ENCODE assay signal across 8 mouse cellular contexts in the genomic region with DNA sequence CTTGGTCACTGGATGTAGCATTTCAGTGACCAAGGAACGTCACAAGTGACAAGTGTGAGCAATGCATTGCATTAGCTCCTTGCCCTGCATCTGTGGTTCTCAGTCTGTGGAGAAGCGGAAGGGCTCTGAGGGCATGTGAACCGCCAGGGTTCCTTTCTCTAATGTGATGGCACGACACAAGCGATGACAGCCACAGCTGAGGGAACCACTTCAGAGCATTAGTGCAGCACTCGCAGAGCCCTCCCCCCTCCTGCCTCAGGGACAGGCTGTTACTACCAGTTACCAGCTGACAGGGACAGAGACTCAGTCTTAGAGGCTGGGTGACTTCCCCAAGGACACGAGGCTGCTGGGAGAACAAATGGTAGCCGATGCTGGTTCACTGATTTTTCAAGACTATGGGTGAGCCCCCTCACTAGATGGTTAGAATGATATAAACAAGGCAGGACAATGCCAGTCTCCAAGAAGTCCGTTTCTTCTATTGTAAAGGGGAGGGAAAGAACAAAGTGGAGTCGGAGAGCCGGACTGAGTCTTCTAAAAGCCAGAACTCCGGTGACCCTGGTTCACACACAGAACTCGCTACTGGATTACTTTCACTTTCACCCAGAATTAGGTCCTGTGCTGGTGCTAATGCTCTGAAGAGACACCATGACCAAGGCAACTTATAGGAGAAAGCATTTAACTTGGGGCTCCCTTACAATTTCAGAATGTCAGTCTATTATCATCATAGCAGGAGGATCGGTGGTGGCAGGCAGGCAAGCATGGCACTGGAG. TPM values are rescaled to one million over a fixed set of nuclear protein-coding genes. Genes with fewer than 3 reads are reported as not detected.
DNase-seq lines count a peak whose midpoint lies in the region; ATAC-seq lines count a peak whose summit lies in the region.

No protein-coding gene starts in this region.

- H3K9ac ChIP-seq in liver, embryonic 11.5 days (ENCODE audit: low read depth, low read length) = no peak overlapping the region
- H3K9ac ChIP-seq in midbrain, embryonic 14.5 days (replicated peaks; ENCODE audit: low read length) = 0 out of 2 replicates have a peak overlapping the region, but pooled peaks have one; percentile 17
- H3K9ac ChIP-seq in stomach, embryonic 15.5 days = no peak overlapping the region

- H3K9me3 ChIP-seq in liver, embryonic 11.5 days (ENCODE audit: control insufficient read depth, low read length) = no peaks in the 10 kb centered on the region
- no peaks in the 10 kb centered on the region for H3K9me3 ChIP-seq in midbrain, embryonic 14.5 days (ENCODE audit: control insufficient read depth, low read length)
- H3K9me3 ChIP-seq in stomach, embryonic 15.5 days = no peaks in the 10 kb centered on the region

- peak overlapping the region; percentile 50 for H3K4me3 ChIP-seq in brown adipose tissue, adult 24 weeks (ENCODE audit: insufficient read depth, low read depth, low read length)
- H3K4me3 ChIP-seq in liver, embryonic 11.5 days (ENCODE audit: low read depth, low read length) = peak overlapping the region; percentile 15; the same call in 1 of the 2 replicates
- H3K4me3 ChIP-seq in midbrain, embryonic 14.5 days (replicated peaks; ENCODE audit: low read depth, low read length) = no peak overlapping the region
- no peak overlapping the region for H3K4me3 ChIP-seq in stomach, embryonic 15.5 days (replicated peaks)

- peak; percentile 77 for ATAC-seq in granulocyte monocyte progenitor cell, adult 5-6 weeks (replicated peaks; ENCODE audit: poor library complexity, severe bottlenecking)
- peak; percentile 37 for ATAC-seq in liver, embryonic 11.5 days (replicated peaks; ENCODE audit: low FRiP score)
- ATAC-seq in midbrain, embryonic 14.5 days (ENCODE audit: low FRiP score, low TSS enrichment) = no peak
- peak; percentile 36; the same call in 1 of the 2 replicates for ATAC-seq in stomach, embryonic 15.5 days (ENCODE audit: insufficient read depth, low FRiP score, low read depth)

- 44% methylated on average over 14 of the region's 14 CpGs for WGBS in liver, embryonic 11.5 days
- 27% methylated on average over 14 of the region's 14 CpGs for WGBS in midbrain, embryonic 14.5 days
- WGBS in stomach, embryonic 15.5 days = 53% methylated on average over 14 of the region's 14 CpGs

- no peaks in the 10 kb centered on the region for H3K36me3 ChIP-seq in liver, embryonic 11.5 days (ENCODE audit: control insufficient read depth, insufficient read depth, low read length)
- H3K36me3 ChIP-seq in midbrain, embryonic 14.5 days (ENCODE audit: control insufficient read depth, insufficient read depth, low read length) = no peaks in the 10 kb centered on the region
- no peaks in the 10 kb centered on the region for H3K36me3 ChIP-seq in stomach, embryonic 15.5 days

- H3K27ac ChIP-seq in brown adipose tissue, adult 24 weeks (replicated peaks; ENCODE audit: low read depth, low read length) = 0 out of 2 replicates have a peak overlapping the region, but pooled peaks have one; percentile 2
- peak overlapping the region; percentile 25; the same call in 1 of the 2 replicates for H3K27ac ChIP-seq in liver, embryonic 11.5 days (ENCODE audit: low read depth, low read length)
- H3K27ac ChIP-seq in midbrain, embryonic 14.5 days (replicated peaks; ENCODE audit: low read depth, low read length) = no peak overlapping the region
- H3K27ac ChIP-seq in stomach, embryonic 15.5 days = no peak overlapping the region

- H3K27me3 ChIP-seq in liver, embryonic 11.5 days (replicated peaks; ENCODE audit: control insufficient read depth, insufficient read depth, low read length) = no peaks in the 10 kb centered on the region
- no peaks in the 10 kb centered on the region for H3K27me3 ChIP-seq in midbrain, embryonic 14.5 days (ENCODE audit: control insufficient read depth, insufficient read depth, low read length)
- H3K27me3 ChIP-seq in stomach, embryonic 15.5 days (replicated peaks) = no peaks in the 10 kb centered on the region

- H3K4me2 ChIP-seq in liver, embryonic 11.5 days = peak overlapping the region; percentile 56
- peak overlapping the region; percentile 15 for H3K4me2 ChIP-seq in midbrain, embryonic 14.5 days (ENCODE audit: low read length)
- H3K4me2 ChIP-seq in stomach, embryonic 15.5 days = peak overlapping the region; percentile 16

- H3K4me1 ChIP-seq in brown adipose tissue, adult 24 weeks (ENCODE audit: control insufficient read depth, insufficient read depth, insufficient read length, low read length) = peaks cover 4% of the 10 kb centered on the region; the same call in 1 of the 2 replicates
- peaks cover 41% of the 10 kb centered on the region for H3K4me1 ChIP-seq in liver, embryonic 11.5 days (replicated peaks; ENCODE audit: control insufficient read depth, insufficient read depth, low read length)
- peaks cover 5% of the 10 kb centered on the region; the same call in 1 of the 2 replicates for H3K4me1 ChIP-seq in midbrain, embryonic 14.5 days (ENCODE audit: control insufficient read depth, insufficient read depth, low read length)
- peaks cover 13% of the 10 kb centered on the region; the same call in 1 of the 2 replicates for H3K4me1 ChIP-seq in stomach, embryonic 15.5 days

- DNase-seq in cerebellum, adult 11 months = peak; percentile 8
- DNase-seq in cerebellum, adult 8-10 months = no peak
- DNase-seq in induced T-regulatory cell, adult 2 months (ENCODE audit: low read depth) = peak; percentile 79
- no peak for DNase-seq in liver, embryonic 11.5 days (ENCODE audit: low spot score)
- DNase-seq in midbrain, embryonic 14.5 days = peak; percentile 60

RNA-seq across cellular contexts. Expression of a gene that starts 21.7 kb away (rescaled TPM):
- polyA plus RNA-seq in brown adipose tissue, adult 24 weeks (2012; ENCODE audit: insufficient read depth, insufficient read length, missing spikeins) = 0.83 and 2.1 TPM in 2 replicates
- 7.6 and 17.4 TPM in 2 replicates for total RNA-seq in granulocyte monocyte progenitor cell, adult 5-6 weeks (2014; fragmentation: Nextera tagmentation)
- 2.9 and 6.9 TPM in 2 replicates for total RNA-seq in granulocyte monocyte progenitor cell, adult 5-6 weeks (2017)
- 29.1 and 33.6 TPM in 2 replicates for polyA plus RNA-seq in liver, embryonic 11.5 days (2014; fragmentation: Nextera tagmentation; extraction: Ambion mirVana)
- 4.7 and 5.0 TPM in 2 replicates for polyA plus RNA-seq in midbrain, embryonic 14.5 days (2014; fragmentation: Nextera tagmentation; extraction: Ambion mirVana)
- 9.8 and 11.1 TPM in 2 replicates for polyA plus RNA-seq in stomach, embryonic 15.5 days (2015; fragmentation: Nextera tagmentation; extraction: Ambion mirVana)

Comparison
In these comparisons a context has a peak if more than half of its experiments do, and no peak if none do; other contexts are left out.
1. DNase-seq: peak in cerebellum, adult 11 months (single experiment), induced T-regulatory cell, adult 2 months (single experiment) and midbrain, embryonic 14.5 days (single experiment); none in cerebellum, adult 8-10 months (single experiment) and liver, embryonic 11.5 days (single experiment).
2. H3K27ac ChIP-seq: peak in brown adipose tissue, adult 24 weeks (single experiment) and liver, embryonic 11.5 days (single experiment); none in midbrain, embryonic 14.5 days (single experiment) and stomach, embryonic 15.5 days (single experiment).
3. H3K4me3 ChIP-seq: peak in brown adipose tissue, adult 24 weeks (single experiment) and liver, embryonic 11.5 days (single experiment); none in midbrain, embryonic 14.5 days (single experiment) and stomach, embryonic 15.5 days (single experiment).
4. Peak in every context shown above with its lines, with median percentiles within 50 percentile points of each other: H3K4me2 ChIP-seq.